Mouse (Mus musculus) layer of hippocampus, adult 9-10 months (tissue): ENCODE data around the gene Hoxa9.

Source experiments
- DNase-seq: peaks from one replicate; pipeline ENCODE4 v3.0.0; 2022; ENCODE audit warnings: low spot score

The Hoxa9 gene

DNA sequence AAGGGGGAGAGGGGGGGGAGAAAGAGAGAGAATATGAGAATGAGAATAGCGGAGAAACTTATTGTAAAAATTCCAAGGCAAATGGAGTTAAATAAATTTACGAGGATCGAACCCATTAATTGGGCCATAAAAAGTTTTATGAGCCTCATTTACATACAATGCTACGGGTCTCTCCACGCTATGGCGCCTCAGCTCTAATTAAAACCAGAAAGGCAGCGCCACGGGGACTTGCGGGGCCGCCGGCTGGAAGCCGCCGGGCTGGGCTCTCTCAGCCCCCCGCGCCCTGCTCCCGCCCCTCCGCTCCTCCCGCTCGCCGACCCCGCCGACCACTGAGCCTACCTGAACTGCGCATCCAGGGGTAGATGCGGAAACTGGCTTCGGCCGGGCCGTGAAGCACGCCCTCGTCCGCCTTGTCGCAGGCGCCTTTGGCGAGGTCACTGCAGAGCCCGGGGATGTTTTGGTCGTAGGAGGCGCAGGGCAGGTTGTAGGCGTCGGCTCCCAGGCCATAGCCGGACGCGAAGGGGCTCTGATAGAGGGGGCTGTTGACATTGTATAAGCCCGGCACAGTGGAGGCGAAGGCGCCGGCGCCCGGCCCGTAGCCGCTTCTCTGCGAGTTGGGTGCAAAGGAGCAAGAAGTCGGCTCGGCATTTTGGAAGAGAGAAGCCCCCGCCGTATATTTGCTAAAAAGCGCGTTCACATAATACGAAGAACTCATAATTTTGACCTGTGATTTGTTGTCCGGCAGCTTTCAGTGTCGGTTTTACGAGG is 14.0 kb downstream of the Hoxa9 start:
- no peak for DNase-seq

DNA sequence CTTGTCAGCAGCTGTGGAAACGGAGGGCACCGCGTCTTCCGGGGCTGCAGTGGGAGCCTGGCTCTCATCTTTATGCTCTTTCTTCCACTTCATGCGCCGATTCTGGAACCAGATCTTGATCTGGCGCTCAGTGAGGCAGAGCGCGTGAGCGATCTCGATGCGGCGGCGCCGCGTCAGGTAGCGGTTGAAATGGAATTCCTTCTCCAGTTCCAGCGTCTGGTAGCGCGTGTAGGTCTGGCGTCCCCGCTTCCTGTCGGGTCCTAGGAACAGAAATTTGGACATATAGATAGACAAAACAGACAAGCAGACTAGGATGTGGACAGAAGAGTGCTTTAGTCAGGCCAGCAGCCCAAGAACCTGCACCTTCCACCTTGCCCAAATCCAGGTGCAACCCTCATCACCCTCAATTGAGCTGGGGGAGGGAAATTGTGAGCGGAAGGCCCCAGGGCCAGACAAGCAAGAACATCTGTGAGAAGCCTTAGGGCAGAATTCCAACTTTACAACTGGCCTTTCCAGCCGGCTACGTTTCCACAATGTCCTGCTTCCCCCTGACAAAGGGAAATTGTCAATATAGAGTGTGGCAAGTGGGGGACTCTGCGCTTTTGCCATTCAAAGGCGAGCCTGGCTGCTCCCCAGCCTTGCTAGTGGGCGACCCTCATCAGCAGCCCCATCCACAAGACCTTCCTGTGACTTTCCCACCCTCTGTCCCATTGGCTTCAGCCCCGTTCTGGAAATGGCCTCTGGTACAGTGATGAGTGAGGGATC is 14.9 kb downstream of the Hoxa9 start:
- DNase-seq, result no peak

- DNase-seq, result no peak
Measured at GRCm38 (mm10) chr6:52215070-52215469, 15.8 kb downstream of the Hoxa9 start.

DNA sequence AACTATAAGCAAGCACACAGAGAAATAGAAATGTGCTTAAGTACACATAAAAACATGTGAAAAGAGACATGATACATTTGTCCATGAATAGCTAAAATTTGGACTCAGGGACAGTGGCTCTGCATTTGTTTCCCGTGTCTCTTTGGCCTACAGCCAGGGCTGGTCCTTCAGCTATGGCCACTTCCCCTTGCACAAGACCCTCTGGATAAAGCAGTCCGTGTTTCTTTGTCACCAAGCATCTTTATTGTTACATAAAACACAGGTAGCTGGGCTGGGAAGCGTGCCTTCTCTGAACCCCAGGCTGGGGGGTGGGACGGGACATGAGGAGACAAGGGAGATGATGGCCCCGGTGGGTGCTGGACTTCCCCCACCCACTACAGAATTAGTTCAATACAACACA is 16.6 kb downstream of the Hoxa9 start:
- DNase-seq, result no peak

DNA sequence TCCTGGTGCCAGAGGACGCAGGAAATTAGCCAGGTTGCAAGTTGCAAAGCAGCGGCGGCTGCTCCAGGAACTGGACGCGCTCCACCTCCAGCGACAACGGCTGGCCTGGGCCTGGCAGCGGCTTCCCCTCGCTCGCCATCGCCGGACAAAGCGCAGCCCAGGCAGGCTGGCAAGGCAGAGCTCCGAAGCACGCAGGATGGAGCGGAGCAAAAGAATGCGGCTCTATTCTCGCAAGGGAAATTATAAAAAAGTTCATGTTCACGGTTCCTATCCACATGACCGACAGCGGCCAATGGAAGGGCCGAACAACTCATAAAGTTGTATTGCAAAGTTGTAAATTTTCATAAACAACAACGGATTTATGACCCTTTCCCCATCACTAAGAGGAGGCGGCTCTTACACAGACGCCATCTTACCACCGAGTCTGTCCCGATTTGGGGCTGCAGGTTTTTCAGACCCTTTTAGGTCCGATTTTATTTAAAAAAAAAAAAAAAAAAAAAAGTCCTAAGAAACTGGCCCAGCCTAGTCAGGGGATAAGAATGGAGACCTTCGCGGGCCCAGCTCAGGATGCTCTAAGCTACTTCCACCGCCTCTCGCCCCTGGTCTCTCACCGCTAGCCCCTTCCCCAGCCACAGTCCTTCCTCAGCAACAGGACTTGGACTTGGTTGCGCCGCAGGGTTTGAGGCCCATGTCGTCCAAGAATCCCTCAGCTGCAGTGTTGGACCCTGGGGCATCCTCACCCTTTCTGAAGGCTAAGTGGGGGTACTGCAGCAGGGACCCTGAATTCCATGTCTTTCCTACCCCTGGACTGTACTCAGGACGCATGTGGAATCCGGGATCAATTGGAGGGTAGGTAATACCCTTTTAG is 17.5 kb downstream of the Hoxa9 start, which contains the start of the genes Hoxa3 and Gm28308:
Gene Hoxa3, minus strand, starts transcription at position 218 of the 868 bp plus-strand sequence.
Gene Gm28308, minus strand, starts transcription at position 221 of the 868 bp plus-strand sequence.
- DNase-seq, result no peak

DNA sequence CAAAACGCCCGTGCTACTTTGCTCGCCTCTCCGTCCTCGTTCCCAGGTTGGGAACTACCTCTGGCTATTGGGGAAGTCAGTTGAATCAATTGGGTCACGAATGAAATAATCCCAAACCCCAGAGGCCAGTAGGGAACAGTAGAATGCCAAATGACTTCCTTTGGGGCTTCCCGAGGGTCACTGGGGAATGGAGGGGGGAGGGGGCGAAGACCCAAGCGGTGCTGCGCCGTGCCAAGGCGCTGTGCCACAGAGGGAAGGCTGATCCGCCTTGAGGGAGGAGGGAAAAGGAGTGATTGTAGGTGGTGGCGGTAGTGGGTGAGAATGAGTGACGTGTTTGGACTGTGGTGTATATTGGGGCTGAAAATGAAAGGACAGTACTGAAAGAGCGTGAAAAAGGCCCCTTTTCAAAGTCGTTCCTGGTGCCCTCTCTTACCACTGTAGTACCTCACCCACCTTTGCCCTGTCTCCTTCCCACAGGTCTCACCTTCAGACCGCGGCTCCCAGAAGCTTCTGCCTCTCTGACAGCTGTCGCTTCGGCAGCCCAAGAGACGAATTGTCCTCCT is 18.3 kb downstream of the Hoxa9 start:
- DNase-seq, result no peak

DNA sequence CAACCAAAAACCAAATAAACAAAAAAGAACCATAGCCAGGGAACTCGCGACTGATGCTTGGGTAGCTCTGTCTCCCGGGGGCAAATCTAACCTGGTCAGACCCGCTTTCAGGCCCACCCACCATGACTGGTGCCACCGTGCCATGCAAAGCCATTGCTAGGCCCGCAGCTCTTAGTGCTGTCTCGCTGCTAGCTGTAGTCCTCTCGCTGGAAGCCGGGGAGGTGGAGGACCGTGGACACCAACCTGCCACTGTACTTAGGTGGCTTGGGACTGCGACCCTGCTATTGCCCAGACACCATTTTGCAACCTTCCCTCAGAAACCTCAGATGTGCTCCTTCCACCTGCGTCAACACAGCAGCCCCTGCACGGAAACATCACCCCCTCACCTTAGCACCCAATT is 18.9 kb downstream of the Hoxa9 start:
- DNase-seq, result no peak

- no peak for DNase-seq
Measured at GRCm38 (mm10) chr6:52211170-52211935, 19.5 kb downstream of the Hoxa9 start.

DNA sequence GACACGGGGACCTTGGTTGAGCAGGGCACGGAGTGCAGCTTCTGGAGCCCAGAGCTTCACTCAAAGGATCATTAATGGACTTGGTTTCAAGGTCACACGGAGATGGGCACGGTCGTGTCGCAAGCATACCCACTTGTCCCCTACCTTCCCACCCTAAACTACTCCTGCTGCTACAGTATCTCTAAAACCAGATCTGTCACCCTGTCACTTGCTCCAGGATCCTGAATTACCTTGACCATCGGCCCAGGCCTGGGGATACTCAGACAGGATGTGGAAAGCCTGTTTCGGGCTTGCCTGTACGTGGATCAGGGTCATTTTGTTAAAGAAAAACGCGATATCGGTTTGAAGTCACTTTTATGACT is 21.2 kb downstream of the Hoxa9 start:
- DNase-seq, result no peak

- no peak for DNase-seq
Measured at GRCm38 (mm10) chr6:52208868-52209684, 21.8 kb downstream of the Hoxa9 start.

DNA sequence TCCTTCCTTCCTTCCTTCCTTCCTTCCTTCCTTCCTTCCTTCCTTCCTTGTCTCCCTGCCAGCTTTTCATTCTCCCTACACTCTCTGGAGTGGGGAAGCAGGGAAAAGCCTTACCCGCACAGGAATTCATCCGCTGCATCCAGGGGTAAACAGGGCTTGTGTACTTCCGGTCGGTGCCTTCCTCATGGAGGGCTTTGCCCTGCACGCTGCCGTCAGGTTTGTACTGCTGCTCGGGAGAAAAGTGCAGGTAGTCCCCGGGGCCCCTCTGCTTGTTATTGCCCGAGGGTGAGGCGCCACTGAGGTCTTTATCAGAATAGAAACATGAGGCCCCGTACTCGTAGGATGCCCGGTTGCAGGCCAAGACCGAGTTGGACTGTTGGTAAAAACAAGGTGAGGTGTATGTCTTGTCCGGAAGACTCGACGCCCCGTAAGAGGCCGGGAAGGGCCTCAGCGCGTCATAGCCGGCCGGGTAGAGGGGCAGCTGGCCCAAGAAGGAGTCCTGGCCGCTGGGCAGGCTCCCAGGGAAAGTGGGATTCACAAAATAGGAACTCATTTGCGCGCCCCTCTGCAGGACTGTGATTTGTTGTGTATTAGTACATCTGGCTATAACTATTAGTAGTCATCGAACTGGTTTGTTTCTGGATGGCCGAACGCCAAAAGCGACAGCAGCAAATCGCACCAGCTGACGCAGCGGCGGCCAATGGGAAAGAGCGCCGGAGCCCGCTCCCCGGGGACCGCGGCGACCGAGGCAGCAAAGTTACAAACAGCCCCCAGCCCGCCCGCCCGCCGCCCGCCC is 22.6 kb downstream of the Hoxa9 start, which contains the start of gene Hoxa6:
Gene Hoxa6, minus strand, starts transcription at position 651 of the 796 bp plus-strand sequence.
- no peak for DNase-seq

GRCm38 (mm10) chr6:52207684-52207976 is 23.3 kb downstream of the Hoxa9 start:
- DNase-seq, result no peak

- no peak for DNase-seq
Measured at GRCm38 (mm10) chr6:52206882-52207683, 23.8 kb downstream of the Hoxa9 start.

GRCm38 (mm10) chr6:52205638-52206621 is 25.0 kb downstream of the Hoxa9 start:
- DNase-seq, result no peak

DNA sequence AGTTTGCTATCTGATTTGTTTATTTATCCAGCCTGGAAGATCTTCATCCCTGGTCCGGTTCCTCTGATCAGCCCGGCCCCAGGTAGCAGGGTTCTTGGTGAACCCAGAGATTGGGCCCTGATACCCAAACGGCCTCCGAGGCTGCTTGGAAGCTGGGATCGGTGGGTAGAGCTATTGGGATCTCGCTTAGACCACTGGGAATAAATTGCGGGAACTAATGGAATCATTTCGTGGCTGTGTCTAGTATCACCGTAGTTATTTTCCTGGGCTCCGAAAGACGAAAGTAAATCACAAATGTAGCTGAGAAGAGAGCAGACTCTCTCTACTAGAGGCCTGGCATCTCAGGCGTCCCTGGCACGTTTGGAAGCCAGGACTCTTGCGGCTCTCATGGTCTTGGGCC is 25.7 kb downstream of the Hoxa9 start:
- no peak for DNase-seq

DNA sequence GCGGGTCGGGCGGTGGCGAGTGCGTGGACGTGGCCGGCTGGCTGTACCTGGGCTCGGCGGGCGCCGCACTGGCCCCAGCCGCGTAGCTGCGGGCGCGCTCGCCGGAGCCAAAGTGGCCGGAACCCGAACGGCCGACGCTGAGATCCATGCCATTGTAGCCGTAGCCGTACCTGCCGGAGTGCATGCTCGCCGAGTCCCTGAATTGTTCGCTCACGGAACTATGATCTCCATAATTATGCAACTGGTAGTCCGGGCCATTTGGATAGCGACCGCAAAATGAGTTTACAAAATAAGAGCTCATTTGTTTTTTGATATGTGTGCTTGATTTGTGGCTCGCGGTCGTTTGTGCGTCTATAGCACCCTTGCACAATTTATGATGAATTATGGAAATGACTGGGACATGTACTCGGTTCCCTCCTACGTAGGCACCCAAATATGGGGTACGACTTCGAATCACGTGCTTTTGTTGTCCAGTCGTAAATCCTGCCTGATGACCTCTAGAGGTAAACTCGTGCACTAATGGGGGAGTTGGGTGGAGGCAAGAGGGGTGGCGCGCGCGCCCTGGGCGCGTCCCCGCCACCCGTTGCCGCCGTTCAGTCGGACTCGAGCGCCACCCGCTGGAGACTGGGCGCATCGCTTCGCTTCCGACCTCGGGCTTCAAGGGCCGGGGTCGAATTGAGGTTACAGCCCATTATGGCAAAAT is 26.7 kb downstream of the Hoxa9 start, which contains the start of gene Hoxa5:
Gene Hoxa5, minus strand, starts transcription at position 538 of the 703 bp plus-strand sequence.
- DNase-seq, result no peak
